Mouse (Mus musculus) stomach, embryonic 16.5 days (tissue): ENCODE results near the gene Gls. TPM values are rescaled to one million over a fixed set of nuclear protein-coding genes. Genes with fewer than 3 reads are reported as not detected.

ENCODE experiments used
- ATAC-seq: fragments of 200-750 bp; cut with Nextera tagmentation; 2 replicates; pipeline ENCODE4 v1.8.0; 2017; ENCODE audit warnings: moderate number of reproducible peaks, moderate TSS enrichment; ENCODE audit not compliant: insufficient read depth, low FRiP score
- H3K27ac ChIP-seq: fragments of 300-500 bp; sonication (generic); 2 replicates; pipeline ENCODE4 v1.5.1; 2014; ENCODE audit warnings: low read length
- H3K27me3 ChIP-seq: fragments of 300-500 bp; sonication (generic); 2 replicates; pipeline ENCODE4 v1.6.1; 2014; ENCODE audit warnings: low read length, control low read depth, mixed read lengths; ENCODE audit not compliant: control insufficient read depth, insufficient read depth
- H3K36me3 ChIP-seq: fragments of 300-500 bp; sonication (generic); 2 replicates; pipeline ENCODE4 v1.6.1; 2014; ENCODE audit warnings: low read length; ENCODE audit not compliant: control insufficient read depth, insufficient read depth
- H3K4me1 ChIP-seq: fragments of 300-500 bp; sonication (generic); 2 replicates; pipeline ENCODE4 v1.6.1; 2014; ENCODE audit warnings: low read length, control low read depth, mixed read lengths; ENCODE audit not compliant: control insufficient read depth, insufficient read depth
- H3K4me2 ChIP-seq: fragments of 300-500 bp; sonication (generic); 2 replicates; pipeline ENCODE4 v1.6.1; 2014; ENCODE audit warnings: low read depth, low read length, mixed read lengths
- H3K4me3 ChIP-seq: fragments of 300-500 bp; sonication (generic); replicated peaks from 2 replicates; pipeline ENCODE4 v1.5.1; 2014; ENCODE audit warnings: mild to moderate bottlenecking, low read length
- H3K9ac ChIP-seq: fragments of 300-500 bp; sonication (generic); 2 replicates; pipeline ENCODE4 v1.6.1; 2014; ENCODE audit warnings: low read length
- H3K9me3 ChIP-seq: fragments of 300-500 bp; sonication (generic); replicated peaks from 2 replicates; pipeline ENCODE4 v1.6.1; 2016; ENCODE audit warnings: low read length, control low read depth; ENCODE audit not compliant: control insufficient read depth
- WGBS: fragments of 180-500 bp; shearing (Covaris S2); extraction: QIAGEN DNeasy Blood & Tissue Kit; methylation state at CpG from one replicate; pipeline ENCODE4 v1.1.7; 2014; 5-methylcytosine and 5-hydroxymethylcytosine counted together
- polyA plus RNA-seq: library from polyadenylated mRNA; unstranded; fragments of >200 nt; fragmentation: Nextera tagmentation; extraction: Ambion mirVana; gene quantifications from 2 replicates; pipeline ENCODE4 v1.2.1, GENCODE M21; 2015

The Gls gene
- polyA plus RNA-seq, 1 experiment from 2014 or later, result 19.0 TPM

GRCm38 (mm10) chr1:52143191-52143590 is 89.8 kb downstream of the Gls start:
- no peaks in the 10 kb centered on the region for H3K27me3 ChIP-seq
- no peak overlapping the region for H3K27ac ChIP-seq
- no peaks in the 10 kb centered on the region for H3K9me3 ChIP-seq
- H3K4me3 ChIP-seq, result no peak overlapping the region
- 78% methylated on average over 4 of the region's 4 CpGs for WGBS
- no peak overlapping the region for H3K4me2 ChIP-seq
- H3K4me1 ChIP-seq, result peaks cover 3% of the 10 kb centered on the region; the same call in 1 of the 2 replicates
- no peaks in the 10 kb centered on the region for H3K36me3 ChIP-seq
- no peak for ATAC-seq
- H3K9ac ChIP-seq, result no peak overlapping the region

DNA sequence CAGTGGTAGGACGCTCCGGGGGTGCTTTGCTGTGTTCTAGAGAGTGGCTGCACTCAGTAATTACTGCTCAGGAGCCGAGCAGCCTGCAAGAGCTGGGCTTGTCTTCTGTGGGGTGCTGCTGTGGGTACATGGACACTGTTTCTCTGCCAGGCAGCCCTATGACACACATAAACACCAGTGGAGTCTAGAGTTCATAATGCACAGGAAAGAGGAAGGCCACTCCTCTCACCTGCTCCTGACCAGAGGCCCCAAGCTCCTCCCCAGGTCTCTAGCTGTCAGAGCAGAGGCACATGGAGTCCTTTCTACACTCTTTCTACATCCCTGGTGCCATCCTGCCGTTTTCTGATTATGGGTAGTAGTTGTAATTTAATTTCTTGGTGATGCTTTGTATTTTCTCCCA is 90.9 kb downstream of the Gls start:
- no peaks in the 10 kb centered on the region for H3K36me3 ChIP-seq
- peaks cover 3% of the 10 kb centered on the region; the same call in 1 of the 2 replicates for H3K4me1 ChIP-seq
- H3K27me3 ChIP-seq, result no peaks in the 10 kb centered on the region
- ATAC-seq, result no peak
- H3K9ac ChIP-seq, result no peak overlapping the region
- H3K4me2 ChIP-seq, result no peak overlapping the region
- no peak overlapping the region for H3K27ac ChIP-seq
- no peaks in the 10 kb centered on the region for H3K9me3 ChIP-seq
- no peak overlapping the region for H3K4me3 ChIP-seq
- 62% methylated on average over 4 of the region's 4 CpGs for WGBS

DNA sequence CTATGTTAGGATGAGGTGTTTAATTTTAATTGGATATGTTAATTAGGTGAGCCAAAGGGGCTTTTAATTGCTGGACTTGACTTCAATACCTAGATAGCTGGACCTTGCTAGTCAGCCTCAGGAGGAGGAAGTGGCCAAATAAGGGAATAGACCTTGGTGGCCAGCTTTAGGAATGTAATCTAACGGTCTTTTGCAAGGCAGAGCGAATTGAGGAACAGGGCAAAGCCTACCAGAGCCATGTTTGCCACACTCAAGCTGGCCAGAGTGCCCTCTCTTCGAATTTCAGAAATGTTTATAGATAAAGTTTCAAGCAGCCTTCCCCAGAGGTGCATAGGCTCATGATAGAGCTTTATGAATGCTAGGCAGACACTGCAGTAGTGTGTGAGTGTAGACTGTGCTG is 91.5 kb downstream of the Gls start:
- H3K4me3 ChIP-seq, result no peak overlapping the region
- no peaks in the 10 kb centered on the region for H3K27me3 ChIP-seq
- 0 out of 2 replicates have a peak, but pooled peaks cover 1% of the 10 kb centered on the region for H3K36me3 ChIP-seq
- H3K9me3 ChIP-seq, result no peaks in the 10 kb centered on the region
- WGBS, result 48% methylated on average over 3 of the region's 3 CpGs
- H3K4me2 ChIP-seq, result no peak overlapping the region
- peaks cover 3% of the 10 kb centered on the region; the same call in 1 of the 2 replicates for H3K4me1 ChIP-seq
- H3K9ac ChIP-seq, result no peak overlapping the region
- no peak overlapping the region for H3K27ac ChIP-seq
- ATAC-seq, result no peak

GRCm38 (mm10) chr1:52140534-52140933 is 92.5 kb downstream of the Gls start:
- H3K36me3 ChIP-seq, result 0 out of 2 replicates have a peak, but pooled peaks cover 4% of the 10 kb centered on the region
- no peak overlapping the region for H3K4me3 ChIP-seq
- WGBS, result 87% methylated on average over 9 of the region's 9 CpGs
- no peaks in the 10 kb centered on the region for H3K9me3 ChIP-seq
- no peak overlapping the region for H3K4me2 ChIP-seq
- no peak overlapping the region for H3K9ac ChIP-seq
- no peak overlapping the region for H3K27ac ChIP-seq
- ATAC-seq, result no peak
- peaks cover 3% of the 10 kb centered on the region; the same call in 1 of the 2 replicates for H3K4me1 ChIP-seq
- H3K27me3 ChIP-seq, result no peaks in the 10 kb centered on the region

DNA sequence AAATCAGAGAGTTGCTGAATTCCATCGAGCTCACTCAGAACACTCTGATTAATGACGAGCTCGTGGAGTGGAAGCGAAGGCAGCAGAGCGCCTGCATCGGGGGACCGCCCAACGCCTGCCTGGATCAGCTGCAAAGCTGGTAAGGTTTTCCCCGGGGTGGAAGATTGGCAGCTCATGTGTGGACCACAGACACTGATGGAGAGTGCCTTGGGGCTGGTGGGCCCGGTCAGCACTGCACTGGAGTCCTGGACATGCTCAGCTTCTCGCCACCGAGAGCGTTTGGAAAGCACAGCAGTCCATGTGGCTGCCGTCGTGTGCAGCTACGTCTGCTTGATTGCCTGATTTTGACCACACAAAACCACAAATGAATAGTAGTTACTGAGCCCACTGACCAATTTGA is 95.7 kb downstream of the Gls start:
- no peaks in the 10 kb centered on the region for H3K4me1 ChIP-seq
- peaks cover 4% of the 10 kb centered on the region; the same call in 1 of the 2 replicates for H3K36me3 ChIP-seq
- no peak overlapping the region for H3K9ac ChIP-seq
- H3K9me3 ChIP-seq, result no peaks in the 10 kb centered on the region
- no peak overlapping the region for H3K4me2 ChIP-seq
- H3K27me3 ChIP-seq, result no peaks in the 10 kb centered on the region
- 73% methylated on average over 16 of the region's 16 CpGs for WGBS
- no peak overlapping the region for H3K27ac ChIP-seq
- no peak overlapping the region for H3K4me3 ChIP-seq
- ATAC-seq, result no peak

DNA sequence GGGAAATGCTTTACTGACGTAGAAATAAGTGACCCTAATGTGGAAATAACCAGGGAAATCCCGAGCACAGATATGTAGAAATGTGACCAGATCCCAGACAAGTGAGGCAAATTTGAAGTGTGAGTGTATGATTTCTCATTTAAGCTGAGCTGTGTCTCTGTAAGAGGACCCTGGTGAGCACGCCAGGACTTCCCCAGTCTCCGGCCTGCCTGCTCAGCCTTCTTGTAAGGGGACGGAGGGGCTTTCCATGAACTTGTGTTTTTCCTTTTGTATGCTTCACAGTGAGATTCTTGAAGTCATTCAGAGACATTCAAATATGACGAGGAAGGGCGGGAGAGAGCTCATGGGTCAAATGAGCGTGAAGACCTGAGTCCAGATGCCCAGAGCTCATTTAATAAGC is 99.8 kb downstream of the Gls start:
- Histone ChIP-seq H3K36me3 (peaks cover 4% of the 10 kb centered on the region; the same call in 1 of the 2 replicates), H3K27me3 (no peaks in the 10 kb centered on the region), H3K4me2 (no peak overlapping the region), H3K27ac (no peak overlapping the region), H3K9ac (no peak overlapping the region), H3K9me3 (no peaks in the 10 kb centered on the region), H3K4me3 (no peak overlapping the region), H3K4me1 (no peaks in the 10 kb centered on the region)
- whole genome bisulfite sequencing, result 86% methylated on average over 8 of the region's 8 CpGs
- no peak for ATAC-seq

- H3K9ac ChIP-seq, result no peak overlapping the region
- no peak for ATAC-seq
- H3K36me3 ChIP-seq, result peaks cover 8% of the 10 kb centered on the region; the same call in 1 of the 2 replicates
- no peak overlapping the region for H3K4me3 ChIP-seq
- H3K27me3 ChIP-seq, result no peaks in the 10 kb centered on the region
- 76% methylated on average over 11 of the region's 11 CpGs for WGBS
- H3K27ac ChIP-seq, result no peak overlapping the region
- no peaks in the 10 kb centered on the region for H3K4me1 ChIP-seq
- no peaks in the 10 kb centered on the region for H3K9me3 ChIP-seq
- no peak overlapping the region for H3K4me2 ChIP-seq
Measured at GRCm38 (mm10) chr1:52131787-52132377, 101.2 kb downstream of the Gls start.

DNA sequence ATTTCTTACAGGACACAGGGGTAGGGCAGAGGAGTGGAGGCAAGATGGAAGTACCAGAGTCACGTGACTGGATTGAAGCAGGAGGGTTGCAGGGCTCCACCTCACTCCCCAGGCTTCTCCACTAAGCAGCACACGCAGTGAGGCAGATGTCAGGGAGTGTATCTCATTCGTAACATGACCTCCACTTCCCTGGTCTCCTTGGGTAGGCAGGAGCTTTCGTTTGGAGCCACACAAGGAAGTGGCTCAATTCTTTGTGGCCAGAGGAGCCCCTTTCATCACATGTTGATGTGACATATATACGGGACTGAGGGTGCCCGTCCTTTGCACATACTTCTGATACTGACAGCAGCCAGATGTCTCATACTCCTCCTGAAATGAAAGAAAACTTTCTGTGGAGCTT is 103.2 kb downstream of the Gls start:
- no peak overlapping the region for H3K9ac ChIP-seq
- H3K4me2 ChIP-seq, result no peak overlapping the region
- H3K4me1 ChIP-seq, result no peaks in the 10 kb centered on the region
- ATAC-seq, result no peak
- H3K9me3 ChIP-seq, result no peaks in the 10 kb centered on the region
- no peaks in the 10 kb centered on the region for H3K27me3 ChIP-seq
- peaks cover 4% of the 10 kb centered on the region; the same call in 1 of the 2 replicates for H3K36me3 ChIP-seq
- H3K27ac ChIP-seq, result no peak overlapping the region
- no peak overlapping the region for H3K4me3 ChIP-seq
- 61% methylated on average over 6 of the region's 6 CpGs for WGBS

DNA sequence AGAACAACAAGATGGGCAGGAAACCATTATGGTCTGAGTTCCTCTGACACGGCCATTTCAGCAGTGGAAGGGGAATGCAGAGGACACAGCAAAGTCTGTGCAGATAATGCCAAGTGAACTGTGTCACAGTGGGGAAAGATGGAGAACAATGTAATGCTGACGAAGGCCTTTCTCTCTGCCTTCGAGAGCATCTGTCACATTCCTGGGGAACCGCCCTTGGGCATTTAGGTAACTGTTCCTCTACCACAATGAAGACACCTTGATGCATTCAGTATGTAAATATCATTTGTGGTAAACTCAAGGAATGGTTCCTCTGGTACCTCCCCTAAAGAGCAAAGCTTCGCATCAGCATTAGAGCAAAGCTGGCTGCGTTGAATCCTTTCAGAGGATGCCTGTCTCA is 105.7 kb downstream of the Gls start:
- H3K9me3 ChIP-seq, result no peaks in the 10 kb centered on the region
- H3K4me3 ChIP-seq, result no peak overlapping the region
- H3K36me3 ChIP-seq, result 0 out of 2 replicates have a peak, but pooled peaks cover 6% of the 10 kb centered on the region
- no peak overlapping the region for H3K27ac ChIP-seq
- no peaks in the 10 kb centered on the region for H3K4me1 ChIP-seq
- H3K27me3 ChIP-seq, result no peaks in the 10 kb centered on the region
- no peak for ATAC-seq
- H3K4me2 ChIP-seq, result no peak overlapping the region
- WGBS, result 94% methylated on average over 6 of the region's 6 CpGs
- H3K9ac ChIP-seq, result no peak overlapping the region
